Mouse (Mus musculus): ENCODE data around the gene Zfc3h1. TPM values are rescaled to one million over a fixed set of nuclear protein-coding genes. Genes with fewer than 3 reads are reported as not detected.

Zfc3h1 gene
- polyA plus RNA-seq (2012; rRNA removed), result 11.2 and 12.5 TPM in 2 replicates

DNA sequence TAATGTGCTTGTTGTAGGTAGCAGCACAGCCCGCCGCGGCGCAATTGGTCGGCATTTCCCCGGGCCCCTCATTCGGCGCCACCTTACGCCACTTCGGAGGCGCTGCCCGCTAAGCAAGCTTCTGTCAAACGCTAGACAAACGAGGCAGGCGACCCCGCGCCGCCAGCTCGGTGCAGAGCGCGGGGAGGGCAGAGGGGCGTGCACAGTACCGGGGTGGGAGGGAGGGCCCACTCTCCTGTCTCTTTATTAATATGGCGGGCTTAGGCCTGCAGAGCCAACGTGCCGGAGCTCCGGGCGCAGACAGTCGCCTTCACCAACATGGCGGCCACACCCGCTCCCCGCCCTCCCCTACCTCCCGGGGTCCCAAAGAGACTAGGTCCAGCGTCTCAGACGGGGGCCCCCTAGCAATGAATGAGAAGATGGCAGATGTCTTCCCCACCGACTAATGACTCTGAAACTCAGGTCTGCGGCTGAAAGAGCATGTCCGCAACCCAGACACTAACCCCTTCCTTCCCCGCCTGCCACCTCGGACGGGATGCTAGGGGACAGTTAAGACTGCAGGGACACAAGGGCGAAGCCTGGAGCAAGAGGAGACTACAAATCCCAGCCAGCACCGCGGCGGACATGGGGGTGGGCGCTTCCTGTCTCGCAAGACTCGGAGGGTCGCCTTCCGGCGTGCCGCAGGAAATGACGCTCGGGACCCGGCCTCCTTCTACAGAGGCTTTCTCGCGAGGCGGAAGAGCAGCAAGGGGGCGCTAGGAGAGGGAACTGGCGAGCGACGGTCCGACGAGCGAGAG is at the start of gene Zfc3h1, which contains the start of gene Thap2:
TSS of gene Zfc3h1 (plus strand) at position 739 of the 797 bp plus-strand sequence.
TSS of gene Thap2 (minus strand) at position 223 of the 797 bp plus-strand sequence.
- Histone ChIP-seq H3K27ac (ENCODE audit: insufficient read depth, low read length) (peak within 1 kb of the TSS; percentile 99), H3K4me3 (ENCODE audit: extremely low read depth, insufficient read depth, insufficient read length) (peak within 1 kb of the TSS; percentile 94), H3K4me1 (ENCODE audit: control insufficient read depth, insufficient read depth, insufficient read length) (peaks cover 3% of the 10 kb centered on the region; the same call in 1 of the 2 replicates), H3K27me3 (ENCODE audit: control insufficient read depth, insufficient read depth, low read length) (no peaks in the 10 kb centered on the region), H3K36me3 (ENCODE audit: control insufficient read depth, insufficient read depth, low read length) (no peaks in the 10 kb centered on the region; the same call in 1 of the 2 replicates)
- TF ChIP-seq POLR2A (IDR thresholded peaks at IDR 0.05; ENCODE audit: low read depth, low read length) (peak; percentile 68), CTCF (IDR thresholded peaks at IDR 0.05; ENCODE audit: extremely low read depth, insufficient read depth, insufficient read length, insufficient replicate concordance) (peak; percentile 34; the same call in 1 of the 2 replicates)
- DNase-seq (ENCODE audit: low read depth in 1 of 2, low spot score in 2 of 2), result peak; percentile 96 to 98
- WGBS, result under 1% methylated on average over 65 of the region's 65 CpGs

DNA sequence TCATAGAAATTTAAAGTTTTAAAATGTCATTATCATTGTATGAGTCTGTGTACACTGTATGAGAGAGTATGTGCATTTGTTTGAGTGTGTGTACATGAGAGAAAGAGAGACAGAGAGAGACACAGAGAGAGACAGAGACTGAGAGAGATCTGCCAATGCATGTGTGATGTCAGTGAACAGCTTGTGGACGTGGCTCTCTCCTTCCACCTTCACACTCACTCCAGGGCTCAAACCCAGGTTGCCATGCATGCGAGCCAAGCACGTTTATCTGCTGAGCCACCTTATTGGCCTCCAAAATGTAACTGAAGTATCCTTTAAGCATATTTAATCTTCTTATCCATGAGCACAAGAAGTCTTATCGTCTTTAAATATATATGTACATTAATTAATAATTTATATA is 47.9 kb upstream of the Zfc3h1 start:
- Histone ChIP-seq H3K27me3 (ENCODE audit: control insufficient read depth, insufficient read depth, low read length) (no peaks in the 10 kb centered on the region), H3K4me3 (ENCODE audit: extremely low read depth, insufficient read depth, insufficient read length) (no peak overlapping the region), H3K27ac (ENCODE audit: insufficient read depth, low read length) (no peak overlapping the region), H3K36me3 (ENCODE audit: control insufficient read depth, insufficient read depth, low read length) (peaks cover 9% of the 10 kb centered on the region; the same call in 1 of the 2 replicates), H3K4me1 (ENCODE audit: control insufficient read depth, insufficient read depth, insufficient read length) (no peaks in the 10 kb centered on the region)
- TF ChIP-seq CTCF (IDR thresholded peaks at IDR 0.05; ENCODE audit: extremely low read depth, insufficient read depth, insufficient read length, insufficient replicate concordance) (no peak), POLR2A (IDR thresholded peaks at IDR 0.05; ENCODE audit: low read depth, low read length) (no peak)
- no peak for DNase-seq (ENCODE audit: low read depth in 1 of 2, low spot score in 2 of 2)
- 83% methylated on average over 4 of the region's 4 CpGs for WGBS

DNA sequence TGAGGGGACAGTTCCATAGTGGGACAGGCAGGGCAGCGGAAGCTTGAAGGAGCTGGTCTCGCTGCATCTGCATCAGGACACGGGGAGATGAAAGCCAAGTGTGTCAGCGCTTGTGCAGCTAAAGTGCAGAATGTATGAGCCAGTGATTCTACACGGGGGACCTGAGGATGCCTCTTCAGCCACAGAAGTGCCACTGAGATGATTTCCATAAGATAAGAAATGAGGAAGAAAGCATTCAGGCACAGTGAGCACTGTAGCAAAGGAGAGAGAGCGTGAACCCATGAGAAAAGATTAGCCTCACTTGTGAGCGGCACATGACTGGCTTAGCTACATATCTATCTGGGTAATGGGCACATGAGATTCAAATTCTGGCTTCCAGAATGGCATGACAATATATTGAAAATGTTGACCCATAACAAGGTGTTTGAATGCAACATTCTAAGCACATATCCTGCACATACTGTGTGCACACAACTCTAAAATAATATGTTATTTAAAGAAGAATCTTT is 44.9 kb upstream of the Zfc3h1 start:
- no peak for DNase-seq (ENCODE audit: low read depth in 1 of 2, low spot score in 2 of 2)
- 0 out of 2 replicates have a peak, but pooled peaks cover 2% of the 10 kb centered on the region for H3K4me1 ChIP-seq (ENCODE audit: control insufficient read depth, insufficient read depth, insufficient read length)
- TF ChIP-seq CTCF (IDR thresholded peaks at IDR 0.05; ENCODE audit: extremely low read depth, insufficient read depth, insufficient read length, insufficient replicate concordance), result no peak
- TF ChIP-seq POLR2A (IDR thresholded peaks at IDR 0.05; ENCODE audit: low read depth, low read length), result no peak
- no peak overlapping the region for H3K27ac ChIP-seq (ENCODE audit: insufficient read depth, low read length)
- H3K4me3 ChIP-seq (ENCODE audit: extremely low read depth, insufficient read depth, insufficient read length), result no peak overlapping the region
- no peaks in the 10 kb centered on the region for H3K27me3 ChIP-seq (ENCODE audit: control insufficient read depth, insufficient read depth, low read length)
- WGBS, result 80% methylated on average over 7 of the region's 7 CpGs
- peaks cover 20% of the 10 kb centered on the region for H3K36me3 ChIP-seq (ENCODE audit: control insufficient read depth, insufficient read depth, low read length)

DNA sequence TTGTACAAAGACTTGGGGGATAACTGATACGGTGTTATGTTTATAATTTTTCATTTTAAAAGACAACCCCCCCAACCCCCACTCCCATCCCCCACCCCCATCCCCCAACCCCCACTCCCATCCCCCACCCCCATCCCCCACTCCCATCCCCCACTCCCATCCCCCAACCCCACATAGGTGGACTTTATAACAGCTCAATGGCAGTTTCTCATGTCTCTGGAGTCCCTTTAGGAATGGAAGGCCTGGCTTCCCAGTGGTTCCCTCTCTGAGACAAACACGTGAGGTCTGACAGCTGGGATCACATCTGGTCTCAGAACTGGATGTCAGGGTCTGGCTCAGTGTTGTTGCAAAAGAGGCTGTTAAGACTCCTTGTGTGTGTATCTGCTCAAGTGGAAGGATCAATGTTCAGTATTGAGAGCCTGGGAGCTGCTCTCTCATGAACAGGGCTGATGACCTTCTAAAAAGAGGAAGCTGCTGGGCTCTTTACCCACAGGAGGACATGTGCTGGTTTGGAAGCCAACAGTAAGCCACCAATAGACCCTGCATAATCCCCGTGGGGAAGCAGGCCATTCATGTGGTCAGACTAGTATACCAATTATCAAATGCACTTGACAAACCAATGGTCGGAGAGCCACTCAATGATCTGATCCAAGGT is 41.9 kb upstream of the Zfc3h1 start:
- no peak for TF ChIP-seq CTCF (IDR thresholded peaks at IDR 0.05; ENCODE audit: extremely low read depth, insufficient read depth, insufficient read length, insufficient replicate concordance)
- TF ChIP-seq POLR2A (IDR thresholded peaks at IDR 0.05; ENCODE audit: low read depth, low read length), result no peak
- H3K36me3 ChIP-seq (ENCODE audit: control insufficient read depth, insufficient read depth, low read length), result peaks cover 24% of the 10 kb centered on the region
- H3K27ac ChIP-seq (ENCODE audit: insufficient read depth, low read length), result no peak overlapping the region
- 65% methylated on average over 4 of the region's 4 CpGs for WGBS
- no peaks in the 10 kb centered on the region for H3K27me3 ChIP-seq (ENCODE audit: control insufficient read depth, insufficient read depth, low read length)
- no peak overlapping the region for H3K4me3 ChIP-seq (ENCODE audit: extremely low read depth, insufficient read depth, insufficient read length)
- no peak for DNase-seq (ENCODE audit: low read depth in 1 of 2, low spot score in 2 of 2)
- H3K4me1 ChIP-seq (ENCODE audit: control insufficient read depth, insufficient read depth, insufficient read length), result 0 out of 2 replicates have a peak, but pooled peaks cover 2% of the 10 kb centered on the region

DNA sequence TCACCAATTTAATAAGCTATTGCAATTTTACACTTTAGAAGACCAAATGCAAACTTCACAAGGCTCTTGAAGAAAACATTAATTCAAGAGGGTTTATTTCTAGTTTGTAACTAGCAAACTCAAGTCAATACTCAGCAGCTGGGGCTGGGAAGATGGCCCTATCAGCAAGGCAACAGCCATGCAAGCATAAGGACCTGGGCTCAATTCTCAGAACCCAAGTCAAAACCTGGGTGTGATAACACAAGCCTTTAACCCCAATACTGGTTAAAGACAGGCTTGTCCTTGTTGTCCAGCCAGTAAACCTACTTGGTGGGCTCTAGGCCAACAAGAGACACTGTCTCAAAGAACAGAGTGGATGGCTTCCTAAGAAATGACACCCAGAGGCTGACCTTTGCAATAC is 38.3 kb upstream of the Zfc3h1 start:
- Histone ChIP-seq H3K36me3 (ENCODE audit: control insufficient read depth, insufficient read depth, low read length) (peaks cover 16% of the 10 kb centered on the region), H3K4me3 (ENCODE audit: extremely low read depth, insufficient read depth, insufficient read length) (no peak overlapping the region), H3K27me3 (ENCODE audit: control insufficient read depth, insufficient read depth, low read length) (no peaks in the 10 kb centered on the region), H3K4me1 (ENCODE audit: control insufficient read depth, insufficient read depth, insufficient read length) (0 out of 2 replicates have a peak, but pooled peaks cover 2% of the 10 kb centered on the region), H3K27ac (ENCODE audit: insufficient read depth, low read length) (no peak overlapping the region)
- no peak for DNase-seq (ENCODE audit: low read depth in 1 of 2, low spot score in 2 of 2)
- TF ChIP-seq CTCF (IDR thresholded peaks at IDR 0.05; ENCODE audit: extremely low read depth, insufficient read depth, insufficient read length, insufficient replicate concordance) (no peak), POLR2A (IDR thresholded peaks at IDR 0.05; ENCODE audit: low read depth, low read length) (no peak)

- no peaks in the 10 kb centered on the region for H3K27me3 ChIP-seq (ENCODE audit: control insufficient read depth, insufficient read depth, low read length)
- WGBS, result 88% methylated on average over 6 of the region's 6 CpGs
- no peak overlapping the region for H3K4me3 ChIP-seq (ENCODE audit: extremely low read depth, insufficient read depth, insufficient read length)
- DNase-seq (ENCODE audit: low read depth in 1 of 2, low spot score in 2 of 2), result no peak
- no peaks in the 10 kb centered on the region for H3K4me1 ChIP-seq (ENCODE audit: control insufficient read depth, insufficient read depth, insufficient read length)
- no peak for TF ChIP-seq CTCF (IDR thresholded peaks at IDR 0.05; ENCODE audit: extremely low read depth, insufficient read depth, insufficient read length, insufficient replicate concordance)
- no peak for TF ChIP-seq POLR2A (IDR thresholded peaks at IDR 0.05; ENCODE audit: low read depth, low read length)
- peaks cover 6% of the 10 kb centered on the region for H3K36me3 ChIP-seq (ENCODE audit: control insufficient read depth, insufficient read depth, low read length)
- H3K27ac ChIP-seq (ENCODE audit: insufficient read depth, low read length), result no peak overlapping the region
Measured at GRCm38 (mm10) chr10:115348131-115348530, 36.6 kb upstream of the Zfc3h1 start.

All from spleen, adult 2 months (tissue).